Mouse (Mus musculus) large intestine, adult 2 months (tissue): ENCODE measurements around the gene Gm45213. TPM values are rescaled to one million over a fixed set of nuclear protein-coding genes. Genes with fewer than 3 reads are reported as not detected.
"Not testable (repeated sequence)": the region's sequence is repeated elsewhere in the genome, so short reads cannot be mapped to it uniquely, and the experiment has no call there.

ENCODE experiments used
- DNase-seq: peaks from one replicate; pipeline ENCODE4 v3.0.0-alpha.2; 2012; ENCODE audit warnings: low read depth, low spot score
- WGBS: fragments of 180-500 bp; shearing (Covaris S2); methylation state at CpG from one replicate; pipeline ENCODE4 v1.1.7; 2018; 5-methylcytosine and 5-hydroxymethylcytosine counted together
- polyA plus RNA-seq: library from polyadenylated mRNA; depleted of rRNA; stranded (reverse); fragments of >200 nt; gene quantifications from 2 replicates; pipeline ENCODE4 v1.2.3, GENCODE M21; 2012

The Gm45213 gene
- polyA plus RNA-seq, 1 experiment = not detected

GRCm38 (mm10) chr7:66047975-66048374 lies 4.6 kb downstream of the Gm45213 start:
- WGBS = 85% methylated on average over 4 of the region's 4 CpGs
- DNase-seq = no peak

- 91% methylated on average over 12 of the region's 12 CpGs for WGBS
- no peak for DNase-seq
These were observed 5.2 kb downstream of the Gm45213 start for GRCm38 (mm10) chr7:66048446-66049230.

GRCm38 (mm10) chr7:66053946-66054483 lies 10.6 kb downstream of the Gm45213 start:
- WGBS = 91% methylated on average over 4 of the region's 4 CpGs
- no peak for DNase-seq

GRCm38 (mm10) chr7:66055356-66055755 lies 12.0 kb downstream of the Gm45213 start:
- DNase-seq = not testable (repeated sequence)
- WGBS = 2% methylated on average over 2 of the region's 2 CpGs

- WGBS = 84% methylated on average over 1 of the region's 1 CpGs
- DNase-seq = no peak
These were observed 15.3 kb downstream of the Gm45213 start, which contains the start of gene Snrpa1 for GRCm38 (mm10) chr7:66058703-66059102. Gene Snrpa1 (plus strand): TSS chr7:66059003.

GRCm38 (mm10) chr7:66060066-66060956 lies 16.9 kb downstream of the Gm45213 start:
- WGBS = under 1% methylated on average over 64 of the region's 64 CpGs
- no peak for DNase-seq

GRCm38 (mm10) chr7:66061057-66061456 lies 17.7 kb downstream of the Gm45213 start:
- no peak for DNase-seq
- under 1% methylated on average over 14 of the region's 14 CpGs for WGBS

GRCm38 (mm10) chr7:66076411-66076810 lies 33.0 kb downstream of the Gm45213 start:
- DNase-seq = no peak
- WGBS = 25% methylated on average over 2 of the region's 2 CpGs

GRCm38 (mm10) chr7:66079364-66080230 lies 36.2 kb downstream of the Gm45213 start, which contains the start of gene Selenos:
Gene Selenos (plus strand): TSS chr7:66079649.
- DNase-seq = peak; percentile 95

GRCm38 (mm10) chr7:66080231-66080613 lies 36.8 kb downstream of the Gm45213 start:
- WGBS = 27% methylated on average over 5 of the region's 5 CpGs
- no peak for DNase-seq

More at GRCm38 (mm10) chr7:66079364-66080230, 36.2 kb downstream of the Gm45213 start, which contains the start of gene Selenos:
- under 1% methylated on average over 65 of the region's 65 CpGs for WGBS

GRCm38 (mm10) chr7:66083757-66084156 lies 40.4 kb downstream of the Gm45213 start:
- DNase-seq = no peak
- 84% methylated on average over 6 of the region's 6 CpGs for WGBS

GRCm38 (mm10) chr7:66084546-66084945 lies 41.1 kb downstream of the Gm45213 start:
- 75% methylated on average over 7 of the region's 7 CpGs for WGBS

GRCm38 (mm10) chr7:66087652-66088051 lies 44.2 kb downstream of the Gm45213 start:
- 90% methylated on average over 4 of the region's 4 CpGs for WGBS

More at GRCm38 (mm10) chr7:66084546-66084945, 41.1 kb downstream of the Gm45213 start:
- no peak for DNase-seq

GRCm38 (mm10) chr7:66088077-66088476 lies 44.7 kb downstream of the Gm45213 start:
- WGBS = 82% methylated on average over 2 of the region's 2 CpGs
- DNase-seq = no peak

More at GRCm38 (mm10) chr7:66087652-66088051, 44.2 kb downstream of the Gm45213 start:
- no peak for DNase-seq

GRCm38 (mm10) chr7:66090676-66091190 lies 47.3 kb downstream of the Gm45213 start:
- DNase-seq = no peak
- 86% methylated on average over 11 of the region's 11 CpGs for WGBS

GRCm38 (mm10) chr7:66091553-66091952 lies 48.2 kb downstream of the Gm45213 start:
- WGBS = 86% methylated on average over 7 of the region's 7 CpGs
- DNase-seq = no peak

GRCm38 (mm10) chr7:66092656-66093055 lies 49.3 kb downstream of the Gm45213 start:
- 80% methylated on average over 8 of the region's 8 CpGs for WGBS
- no peak for DNase-seq

- no peak for DNase-seq
- WGBS = 63% methylated on average over 5 of the region's 5 CpGs
These were observed 50.7 kb downstream of the Gm45213 start for GRCm38 (mm10) chr7:66094141-66094540.

- WGBS = 77% methylated on average over 7 of the region's 7 CpGs
- no peak for DNase-seq
These were observed 55.4 kb downstream of the Gm45213 start for GRCm38 (mm10) chr7:66098803-66099202.
